Mouse (Mus musculus) retina, adult 2 months (tissue): ENCODE measurements at regions not wholly inside any gene's neighbourhood (a gene's known extent, or its start where the extent isn't known, plus 50 kb on each side); places are given as distances from the start of the nearest gene placed in this dataset.

ENCODE experiments used
- DNase-seq: peaks from one replicate; pipeline ENCODE4 v3.0.0-alpha.2; 2012; ENCODE audit warnings: low read depth, low spot score

GRCm38 (mm10) chr5:64462411-64462810 is 306.3 kb downstream of the Tbc1d1 start:
- no peak for DNase-seq

GRCm38 (mm10) chr5:64463570-64463969 is 307.5 kb downstream of the Tbc1d1 start:
- no peak for DNase-seq

GRCm38 (mm10) chr5:64466320-64466719 is 310.2 kb downstream of the Tbc1d1 start:
- no peak for DNase-seq

- DNase-seq = no peak
Observed at GRCm38 (mm10) chr5:64467856-64468255, 311.8 kb downstream of the Tbc1d1 start.

- DNase-seq = no peak
Observed at GRCm38 (mm10) chr5:64468307-64468706, 312.2 kb downstream of the Tbc1d1 start.

GRCm38 (mm10) chr5:64472008-64472407 is 315.9 kb downstream of the Tbc1d1 start:
- no peak for DNase-seq

- no peak for DNase-seq
Observed at GRCm38 (mm10) chr5:64472415-64472814, 316.3 kb downstream of the Tbc1d1 start.

- no peak for DNase-seq
Observed at GRCm38 (mm10) chr5:64474868-64475267, 318.8 kb downstream of the Tbc1d1 start.

- no peak for DNase-seq
Observed at GRCm38 (mm10) chr5:64475736-64476519, 319.8 kb downstream of the Tbc1d1 start.

GRCm38 (mm10) chr5:64476641-64477369 is 320.7 kb downstream of the Tbc1d1 start:
- no peak for DNase-seq

GRCm38 (mm10) chr5:64478143-64478542 is 322.0 kb downstream of the Tbc1d1 start:
- no peak for DNase-seq

GRCm38 (mm10) chr5:64478599-64479214 is 322.6 kb downstream of the Tbc1d1 start:
- DNase-seq = no peak

- DNase-seq = no peak
Observed at GRCm38 (mm10) chr5:64479315-64479714, 323.2 kb downstream of the Tbc1d1 start.

- DNase-seq = no peak
Observed at GRCm38 (mm10) chr5:64485043-64485442, 318.1 kb upstream of the Klf3 start.

GRCm38 (mm10) chr5:64485856-64486255 is 317.3 kb upstream of the Klf3 start:
- DNase-seq = no peak

- DNase-seq = no peak
Observed at GRCm38 (mm10) chr5:64486761-64487160, 316.4 kb upstream of the Klf3 start.

- no peak for DNase-seq
Observed at GRCm38 (mm10) chr5:64487698-64488398, 315.3 kb upstream of the Klf3 start.

GRCm38 (mm10) chr5:64489656-64490444 is 313.3 kb upstream of the Klf3 start:
- DNase-seq = no peak

GRCm38 (mm10) chr5:64490445-64490950 is 312.7 kb upstream of the Klf3 start:
- no peak for DNase-seq

GRCm38 (mm10) chr5:64494429-64494828 is 308.8 kb upstream of the Klf3 start:
- DNase-seq = no peak

GRCm38 (mm10) chr5:64496853-64497252 is 306.3 kb upstream of the Klf3 start:
- no peak for DNase-seq
